Mouse (Mus musculus) testis, adult 2 months (tissue): ENCODE measurements around the gene A530084C06Rik. TPM values are rescaled to one million over a fixed set of nuclear protein-coding genes. Genes with fewer than 3 reads are reported as not detected.

ENCODE experiments used
- H3K27ac ChIP-seq: fragments of 200-500 bp; 2 replicates; pipeline ENCODE4 v1.5.1; 2012; ENCODE audit warnings: low read depth, low read length; ENCODE audit not compliant: control insufficient read depth, insufficient read depth
- H3K27me3 ChIP-seq: fragments of 200-500 bp; 2 replicates; pipeline ENCODE4 v1.6.1; 2012; ENCODE audit warnings: mild to moderate bottlenecking, low read length, moderate library complexity; ENCODE audit not compliant: control insufficient read depth, insufficient read depth
- H3K36me3 ChIP-seq: fragments of 200-500 bp; 2 replicates; pipeline ENCODE4 v1.6.1; 2012; ENCODE audit warnings: mild to moderate bottlenecking, low read length; ENCODE audit not compliant: control insufficient read depth, insufficient read depth
- H3K4me1 ChIP-seq: fragments of 200-500 bp; 2 replicates; pipeline ENCODE4 v1.6.1; 2012; ENCODE audit warnings: low read length; ENCODE audit not compliant: control insufficient read depth, insufficient read depth
- H3K4me3 ChIP-seq: fragments of 200-500 bp; 2 replicates; pipeline ENCODE4 v1.5.1; 2012; ENCODE audit warnings: low read depth, mild to moderate bottlenecking, low read length, moderate library complexity, mixed read lengths; ENCODE audit not compliant: control insufficient read depth
- CTCF ChIP-seq: fragments of 200-500 bp; IDR thresholded peaks from 2 replicates; pipeline ENCODE4 v1.5.1; 2012; ENCODE audit warnings: low read depth, mild to moderate bottlenecking, inconsistent platforms, low read length, moderate library complexity; ENCODE audit not compliant: control insufficient read depth, insufficient read depth, insufficient replicate concordance
- POLR2A ChIP-seq: fragments of 200-500 bp; IDR thresholded peaks from 2 replicates; pipeline ENCODE4 v1.6.1; 2012; ENCODE audit warnings: low read depth, mild to moderate bottlenecking, inconsistent platforms, low read length, moderate library complexity; ENCODE audit not compliant: control insufficient read depth
- polyA plus RNA-seq: library from polyadenylated mRNA; depleted of rRNA; stranded (reverse); fragments of >200 nt; gene quantifications from 2 replicates; pipeline ENCODE4 v1.2.3, GENCODE M21; 2012

Gene A530084C06Rik
- polyA plus RNA-seq, 1 experiment: 0.56 TPM

GRCm38 (mm10) chr13:31557768-31558520, 1.2 kb downstream of the A530084C06Rik start:
- H3K27ac ChIP-seq: no peak overlapping the region; the same call in 1 of the 2 replicates
- peaks cover 20% of the 10 kb centered on the region for H3K4me1 ChIP-seq
- no peaks in the 10 kb centered on the region for H3K27me3 ChIP-seq
- H3K4me3 ChIP-seq: peak overlapping the region; percentile 62
- H3K36me3 ChIP-seq: no peaks in the 10 kb centered on the region
- no peak for TF ChIP-seq CTCF
- no peak for TF ChIP-seq POLR2A

DNA sequence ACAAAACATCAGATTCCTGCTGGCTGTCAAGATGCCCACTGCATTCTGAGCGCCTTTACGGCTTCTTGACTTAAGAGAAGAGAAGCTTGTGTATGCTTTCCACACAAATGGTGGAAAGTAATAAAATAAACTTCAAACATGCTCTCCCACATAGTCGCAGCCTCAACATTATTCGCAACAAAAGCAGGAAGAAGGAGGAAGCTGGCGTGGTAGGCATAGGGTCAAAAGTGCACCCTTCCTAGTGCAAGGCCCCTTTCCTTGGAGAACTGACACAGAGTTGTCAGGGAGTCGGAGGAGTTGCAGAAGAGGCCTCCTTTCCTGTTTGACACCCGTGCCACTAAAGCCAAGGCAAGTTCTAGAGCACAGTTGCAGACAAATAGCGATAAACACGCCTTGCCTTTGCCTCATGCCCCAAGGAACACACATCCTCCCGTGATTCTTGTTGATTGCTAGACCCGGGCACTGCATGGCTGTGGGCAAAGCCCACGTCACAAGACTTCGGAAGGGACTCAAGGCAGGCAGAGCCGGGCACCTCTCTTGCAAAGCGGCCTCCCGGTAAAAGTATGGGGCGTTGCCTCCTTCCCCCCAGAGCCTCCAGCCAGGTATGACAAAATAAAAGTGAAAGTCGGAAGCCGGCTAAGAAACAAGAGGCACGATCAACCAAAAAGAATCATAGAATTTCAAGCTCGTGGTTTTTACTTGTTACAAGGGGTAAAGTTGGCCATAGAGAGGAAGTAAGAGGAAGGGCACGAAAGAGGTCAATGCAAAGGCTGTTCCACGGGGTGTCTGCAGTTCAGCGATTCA, 2.0 kb downstream of the A530084C06Rik start:
- H3K4me3 ChIP-seq: peak overlapping the region; percentile 62
- 0 out of 2 replicates have a peak overlapping the region, but pooled peaks have one; percentile 3 for H3K27ac ChIP-seq
- H3K36me3 ChIP-seq: no peaks in the 10 kb centered on the region
- peaks cover 20% of the 10 kb centered on the region for H3K4me1 ChIP-seq
- no peaks in the 10 kb centered on the region for H3K27me3 ChIP-seq
- TF ChIP-seq POLR2A: no peak
- no peak for TF ChIP-seq CTCF

GRCm38 (mm10) chr13:31555834-31556233, 3.3 kb downstream of the A530084C06Rik start, which contains the start of gene Foxq1:
TSS of gene Foxq1 (plus strand) at chr13:31556134.
- H3K36me3 ChIP-seq: no peaks in the 10 kb centered on the region
- TF ChIP-seq CTCF (no peak), POLR2A (no peak)
- H3K4me1 ChIP-seq: peaks cover 20% of the 10 kb centered on the region
- no peak within 1 kb of the TSS for H3K4me3 ChIP-seq
- H3K27me3 ChIP-seq: no peaks in the 10 kb centered on the region
- no peak within 1 kb of the TSS for H3K27ac ChIP-seq

GRCm38 (mm10) chr13:31547610-31548009, 11.5 kb downstream of the A530084C06Rik start:
- no peak overlapping the region for H3K27ac ChIP-seq
- no peaks in the 10 kb centered on the region for H3K36me3 ChIP-seq
- TF ChIP-seq POLR2A (no peak), CTCF (no peak)
- H3K4me3 ChIP-seq: no peak overlapping the region
- no peaks in the 10 kb centered on the region for H3K27me3 ChIP-seq
- H3K4me1 ChIP-seq: no peaks in the 10 kb centered on the region

DNA sequence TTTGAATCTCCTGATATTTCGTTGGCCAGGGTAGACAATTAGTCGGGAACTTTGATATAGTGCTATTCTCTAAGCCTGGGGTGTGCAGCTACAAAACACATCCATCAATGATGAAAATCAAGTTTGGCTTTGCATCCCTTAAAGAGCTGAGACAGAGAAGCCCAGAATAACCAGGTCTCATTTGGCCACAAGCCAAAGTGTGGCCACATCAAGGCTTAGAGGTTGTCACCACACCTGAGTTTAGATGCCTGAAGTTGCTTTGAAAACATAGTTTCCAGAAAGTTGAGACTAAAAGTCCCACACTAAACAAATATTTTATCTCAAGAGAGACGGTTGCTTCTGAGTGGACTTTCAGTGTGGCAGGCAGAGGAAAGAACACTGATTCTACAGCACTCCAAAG, 11.9 kb downstream of the A530084C06Rik start:
- no peaks in the 10 kb centered on the region for H3K36me3 ChIP-seq
- no peaks in the 10 kb centered on the region for H3K27me3 ChIP-seq
- TF ChIP-seq CTCF (no peak), POLR2A (no peak)
- no peak overlapping the region for H3K27ac ChIP-seq
- H3K4me3 ChIP-seq: no peak overlapping the region
- H3K4me1 ChIP-seq: no peaks in the 10 kb centered on the region

DNA sequence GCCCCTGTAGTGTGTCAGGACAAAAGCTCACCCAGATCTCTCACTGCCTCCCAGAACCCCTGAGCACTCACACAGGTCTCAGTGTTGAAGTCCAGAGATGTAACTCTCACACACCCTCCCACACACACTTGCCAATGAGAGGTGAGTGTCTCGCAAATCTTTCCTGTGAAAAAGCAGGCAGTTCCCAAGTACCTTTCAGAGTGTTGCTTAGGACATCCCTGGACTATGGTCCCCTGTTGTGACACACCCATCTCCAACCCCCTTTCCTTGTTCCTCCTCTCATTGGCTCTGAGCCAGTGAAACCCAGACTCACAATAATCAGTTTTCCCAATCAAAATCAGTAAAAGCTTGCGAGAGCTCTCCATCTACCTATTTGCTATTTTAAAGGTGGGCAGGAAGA, 12.3 kb downstream of the A530084C06Rik start:
- no peak overlapping the region for H3K27ac ChIP-seq
- TF ChIP-seq CTCF (no peak), POLR2A (no peak)
- no peaks in the 10 kb centered on the region for H3K36me3 ChIP-seq
- H3K4me3 ChIP-seq: no peak overlapping the region
- H3K27me3 ChIP-seq: no peaks in the 10 kb centered on the region
- no peaks in the 10 kb centered on the region for H3K4me1 ChIP-seq

DNA sequence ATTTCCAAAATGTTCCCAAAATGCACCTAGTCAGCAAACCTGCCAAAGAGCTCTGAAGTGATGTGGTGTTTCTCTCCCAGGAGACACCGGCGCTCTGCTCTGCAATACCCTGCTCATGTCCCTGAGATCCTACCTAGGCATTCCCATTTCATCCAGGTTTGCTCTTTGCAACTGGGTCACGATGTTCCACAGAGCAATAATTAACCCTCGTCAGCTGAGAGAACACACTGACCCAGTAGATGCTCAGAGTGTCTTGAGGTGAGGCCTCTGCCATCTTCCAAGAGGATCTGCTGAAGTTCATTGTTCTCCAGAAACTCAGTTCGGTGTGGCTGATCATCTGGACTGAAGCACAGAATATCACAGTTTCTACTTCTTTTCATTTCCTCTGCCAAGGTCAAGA, 16.1 kb downstream of the A530084C06Rik start:
- TF ChIP-seq CTCF: no peak
- Histone ChIP-seq H3K27ac (no peak overlapping the region), H3K4me3 (no peak overlapping the region), H3K36me3 (no peaks in the 10 kb centered on the region), H3K27me3 (no peaks in the 10 kb centered on the region), H3K4me1 (no peaks in the 10 kb centered on the region)
